Mouse (Mus musculus) spleen, postnatal 4 days (tissue): ENCODE data around the gene Mpzl1.
"Not testable (repeated sequence)": the region's sequence is repeated elsewhere in the genome, so short reads cannot be mapped to it uniquely, and the experiment has no call there.

Experiments
- DNase-seq, 2 experiments: peaks; one replicate each; pipeline ENCODE4 v3.0.0; 2022; ENCODE audit warnings: low spot score in 2 of 2

Mpzl1 gene

GRCm38 (mm10) chr1:165634151-165634884 lies at the start of gene Mpzl1:
TSS of gene Mpzl1 (minus strand) at chr1:165634538.
- peak; percentile 95 to 97 for DNase-seq

GRCm38 (mm10) chr1:165682056-165682853 lies 47.9 kb upstream of the Mpzl1 start:
- no peak for DNase-seq

- DNase-seq = no peak
These were observed 46.9 kb upstream of the Mpzl1 start for GRCm38 (mm10) chr1:165681045-165681794.

GRCm38 (mm10) chr1:165680086-165680485 lies 45.7 kb upstream of the Mpzl1 start:
- not testable (repeated sequence) for DNase-seq

- DNase-seq = no peak
These were observed 45.3 kb upstream of the Mpzl1 start for GRCm38 (mm10) chr1:165679618-165679997.

GRCm38 (mm10) chr1:165678861-165679617 lies 44.7 kb upstream of the Mpzl1 start:
- no peak for DNase-seq

GRCm38 (mm10) chr1:165677558-165677957 lies 43.2 kb upstream of the Mpzl1 start:
- no peak for DNase-seq

GRCm38 (mm10) chr1:165676993-165677392 lies 42.7 kb upstream of the Mpzl1 start:
- no peak for DNase-seq

GRCm38 (mm10) chr1:165675167-165675566 lies 40.8 kb upstream of the Mpzl1 start:
- DNase-seq = no peak

- DNase-seq = no peak
These were observed 38.0 kb upstream of the Mpzl1 start for GRCm38 (mm10) chr1:165672355-165672754.

- DNase-seq = no peak
These were observed 35.7 kb upstream of the Mpzl1 start for GRCm38 (mm10) chr1:165670056-165670455.

GRCm38 (mm10) chr1:165668904-165669303 lies 34.6 kb upstream of the Mpzl1 start:
- no peak for DNase-seq

GRCm38 (mm10) chr1:165667380-165667779 lies 33.0 kb upstream of the Mpzl1 start:
- DNase-seq = no peak

- no peak for DNase-seq
These were observed 32.6 kb upstream of the Mpzl1 start for GRCm38 (mm10) chr1:165666944-165667343.

- DNase-seq = no peak
These were observed 31.4 kb upstream of the Mpzl1 start for GRCm38 (mm10) chr1:165665758-165666157.

GRCm38 (mm10) chr1:165663277-165663676 lies 28.9 kb upstream of the Mpzl1 start:
- no peak for DNase-seq

- no peak for DNase-seq
These were observed 28.3 kb upstream of the Mpzl1 start for GRCm38 (mm10) chr1:165662426-165663192.

- no peak for DNase-seq
These were observed 27.4 kb upstream of the Mpzl1 start for GRCm38 (mm10) chr1:165661725-165662124.

GRCm38 (mm10) chr1:165661191-165661590 lies 26.9 kb upstream of the Mpzl1 start:
- DNase-seq = no peak

GRCm38 (mm10) chr1:165660774-165661173 lies 26.4 kb upstream of the Mpzl1 start:
- DNase-seq = peak in 1 of 2 experiments; percentile 40

- DNase-seq = peak; percentile 60 to 79
These were observed 24.3 kb upstream of the Mpzl1 start for GRCm38 (mm10) chr1:165658602-165659001.
